23 mouse cellular contexts compared by ENCODE assay signal in the genomic region with DNA sequence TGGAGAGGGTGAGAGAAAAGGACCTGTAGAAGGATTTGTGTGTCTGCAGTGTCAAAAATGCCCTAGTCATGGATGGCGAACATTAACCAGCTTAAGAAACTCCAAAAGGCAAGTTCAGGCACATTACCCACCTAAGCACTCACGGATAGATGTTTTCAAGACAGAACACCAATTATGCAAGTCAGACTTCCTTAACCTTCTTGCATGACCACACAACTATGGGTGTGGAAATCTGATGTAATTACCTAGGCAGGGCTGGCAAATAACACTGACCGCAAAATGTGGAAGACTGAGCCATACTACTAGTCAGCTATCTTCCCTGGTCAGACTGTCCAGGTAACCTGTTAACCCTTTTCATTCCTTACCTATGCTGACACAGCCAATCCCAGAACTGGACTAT.
DNase-seq lines count a peak whose midpoint lies in the region; ATAC-seq lines count a peak whose summit lies in the region.
"Had no signal": no experiment of that assay in that cellular context is flagged by ENCODE, and none has a peak within 500 bp of the region (broad histone marks: within the 10 kb centered on the region; RNA-seq: fewer than 3 reads in every experiment).

No protein-coding gene starts in this region.

- 0 out of 2 replicates have a peak, but pooled peaks have one; percentile 13 for ATAC-seq in monocyte, adult 5-6 weeks (replicated peaks; ENCODE audit: insufficient number of reproducible peaks, low FRiP score, low TSS enrichment, poor library complexity, severe bottlenecking)
- ATAC-seq in midbrain, embryonic 14.5 days (ENCODE audit: low FRiP score, low TSS enrichment) = no peak
- ATAC-seq: forebrain, embryonic 14.5 days; hindbrain, postnatal 0 days; intestine, embryonic 16.5 days had no signal

- no peak overlapping the region for H3K9ac ChIP-seq in midbrain, embryonic 14.5 days (replicated peaks; ENCODE audit: low read length)
- H3K9ac ChIP-seq: limb, embryonic 15.5 days; liver, embryonic 15.5 days had no signal

- H3K27me3 ChIP-seq in midbrain, embryonic 14.5 days (ENCODE audit: control insufficient read depth, insufficient read depth, low read length) = no peaks in the 10 kb centered on the region
- H3K27me3 ChIP-seq: limb, embryonic 15.5 days; liver, embryonic 15.5 days had no signal

- no peaks in the 10 kb centered on the region for H3K36me3 ChIP-seq in midbrain, embryonic 14.5 days (ENCODE audit: control insufficient read depth, insufficient read depth, low read length)
- H3K36me3 ChIP-seq: hindbrain, embryonic 10.5 days; limb, embryonic 15.5 days; liver, embryonic 15.5 days; midbrain, embryonic 10.5 days had no signal

- H3K4me1 ChIP-seq in midbrain, embryonic 14.5 days (ENCODE audit: control insufficient read depth, insufficient read depth, low read length) = no peaks in the 10 kb centered on the region
- H3K4me1 ChIP-seq: hindbrain, embryonic 10.5 days; liver, embryonic 15.5 days; midbrain, embryonic 10.5 days had no signal

- H3K4me3 ChIP-seq in midbrain, embryonic 14.5 days (replicated peaks; ENCODE audit: low read depth, low read length) = no peak overlapping the region
- H3K4me3 ChIP-seq: erythroblast, embryonic 14.5 days; gastrocnemius, adult 2 months; hindbrain, embryonic 10.5 days; limb, embryonic 15.5 days; liver, embryonic 15.5 days; midbrain, embryonic 10.5 days had no signal

- H3K9me3 ChIP-seq in midbrain, embryonic 14.5 days (ENCODE audit: control insufficient read depth, low read length) = no peaks in the 10 kb centered on the region
- H3K9me3 ChIP-seq: hindbrain, embryonic 10.5 days; limb, embryonic 15.5 days; liver, embryonic 15.5 days; midbrain, embryonic 10.5 days had no signal

- no peak overlapping the region for H3K4me2 ChIP-seq in midbrain, embryonic 14.5 days (ENCODE audit: low read length)
- H3K4me2 ChIP-seq: limb, embryonic 15.5 days; liver, embryonic 15.5 days had no signal

- peak; percentile 10 for DNase-seq in urinary bladder, postnatal 14 days (ENCODE audit: low spot score)
- no peak for DNase-seq in urinary bladder, adult 2 months (ENCODE audit: low spot score)
- peak; percentile 88 for DNase-seq in fat pad, adult 2 months (ENCODE audit: extremely low read depth, low read depth, low spot score)
- DNase-seq in thymus, postnatal 14 days = no peak
- no peak for DNase-seq in left cerebral cortex, adult 8-10 months (ENCODE audit: low spot score in 2 of 2)
- DNase-seq in midbrain, embryonic 14.5 days = no peak
- DNase-seq: adrenal gland, postnatal 25 days; cerebellum, adult 9-10 months; gastrocnemius, adult 2 months; kidney, adult 9 months; kidney, postnatal 14 days; left cerebral cortex, postnatal 4 days; lung, postnatal 4 days; thymus, postnatal 25 days had no signal

- H3K27ac ChIP-seq in midbrain, embryonic 14.5 days (replicated peaks; ENCODE audit: low read depth, low read length) = no peak overlapping the region
- H3K27ac ChIP-seq: gastrocnemius, adult 2 months; hindbrain, embryonic 10.5 days; hindbrain, postnatal 0 days; limb, embryonic 15.5 days; liver, embryonic 15.5 days; midbrain, embryonic 10.5 days had no signal

- WGBS in midbrain, embryonic 14.5 days = 91% methylated on average over 3 of the region's 3 CpGs

Comparison
In these comparisons a context has a peak if more than half of its experiments do, and no peak if none do; other contexts are left out.
1. DNase-seq: peak in urinary bladder, postnatal 14 days (single experiment) and fat pad, adult 2 months (single experiment); none in urinary bladder, adult 2 months (single experiment), thymus, postnatal 14 days (single experiment), left cerebral cortex, adult 8-10 months (0 of 2) and midbrain, embryonic 14.5 days (single experiment).